Mouse (Mus musculus) thymus, adult 2 months (tissue): ENCODE measurements around the gene Ly86. TPM values are rescaled to one million over a fixed set of nuclear protein-coding genes. Genes with fewer than 3 reads are reported as not detected.

Experiments used
- DNase-seq: peaks from one replicate; pipeline ENCODE4 v3.0.0; 2021
- H3K27ac ChIP-seq: fragments of 200-500 bp; 2 replicates; pipeline ENCODE4 v1.5.1; 2012; ENCODE audit warnings: low read length, control low read depth; ENCODE audit not compliant: control insufficient read depth, insufficient read depth
- H3K27me3 ChIP-seq: fragments of 200-500 bp; 2 replicates; pipeline ENCODE4 v1.6.1; 2012; ENCODE audit warnings: mild to moderate bottlenecking, low read length, moderate library complexity, mixed read lengths; ENCODE audit not compliant: control insufficient read depth, insufficient read depth
- H3K36me3 ChIP-seq: fragments of 200-500 bp; 2 replicates; pipeline ENCODE4 v1.6.1; 2012; ENCODE audit warnings: mild to moderate bottlenecking, low read length, moderate library complexity; ENCODE audit not compliant: control insufficient read depth, insufficient read depth
- H3K4me1 ChIP-seq: fragments of 200-500 bp; replicated peaks from 2 replicates; pipeline ENCODE4 v1.6.1; 2012; ENCODE audit warnings: low read length; ENCODE audit not compliant: control insufficient read depth, insufficient read depth
- H3K4me3 ChIP-seq: fragments of 200-500 bp; 2 replicates; pipeline ENCODE4 v1.5.1; 2012; ENCODE audit warnings: mild to moderate bottlenecking, low read length, control low read depth, moderate library complexity; ENCODE audit not compliant: control insufficient read depth, insufficient read depth
- CTCF ChIP-seq: fragments of 200-500 bp; IDR thresholded peaks from 2 replicates; pipeline ENCODE4 v1.5.1; 2012; ENCODE audit warnings: mild to moderate bottlenecking, control low read depth, low read length, moderate library complexity, borderline replicate concordance; ENCODE audit not compliant: control insufficient read depth, poor library complexity, insufficient read depth; ENCODE audit errors: extremely low read depth
- POLR2A ChIP-seq: fragments of 200-500 bp; IDR thresholded peaks from 2 replicates; pipeline ENCODE4 v1.6.1; 2012; ENCODE audit warnings: mild to moderate bottlenecking, low read length, control low read depth, moderate library complexity; ENCODE audit not compliant: control insufficient read depth, poor library complexity, insufficient read depth; ENCODE audit errors: extremely low read depth
- WGBS: fragments of 180-500 bp; shearing (Covaris S2); methylation state at CpG from one replicate; pipeline ENCODE4 v1.1.7; 2018; 5-methylcytosine and 5-hydroxymethylcytosine counted together
- polyA plus RNA-seq: library from polyadenylated mRNA; depleted of rRNA; stranded (reverse); fragments of >200 nt; gene quantifications from 2 replicates; pipeline ENCODE4 v1.2.3, GENCODE M21; 2012

Gene Ly86
- polyA plus RNA-seq, 1 experiment: 14.2 TPM

DNA sequence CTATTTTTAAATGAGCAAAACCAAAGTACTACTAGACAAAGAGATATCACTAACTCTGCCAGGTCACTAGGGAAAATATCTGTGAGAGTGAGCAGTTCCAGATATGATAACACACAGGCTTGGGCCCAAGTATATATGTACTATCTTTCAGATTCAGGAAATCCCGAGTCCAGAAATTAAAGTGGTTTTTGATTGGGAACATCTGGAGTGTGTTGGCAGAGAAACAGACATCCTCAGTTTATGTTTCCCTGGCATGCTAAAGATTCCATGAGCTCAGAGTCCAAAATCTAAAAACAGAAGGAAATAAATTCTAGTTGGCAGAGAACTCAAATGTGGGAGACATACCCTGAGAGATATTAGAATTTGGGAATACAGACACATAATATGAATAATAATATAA is 16.2 kb downstream of the Ly86 start:
- Histone ChIP-seq H3K4me1 (no peaks in the 10 kb centered on the region), H3K27ac (no peak overlapping the region), H3K36me3 (no peaks in the 10 kb centered on the region), H3K27me3 (no peaks in the 10 kb centered on the region), H3K4me3 (no peak overlapping the region)
- TF ChIP-seq POLR2A: no peak
- TF ChIP-seq CTCF: no peak
- WGBS: 84% methylated on average over 1 of the region's 1 CpGs
- DNase-seq: no peak

DNA sequence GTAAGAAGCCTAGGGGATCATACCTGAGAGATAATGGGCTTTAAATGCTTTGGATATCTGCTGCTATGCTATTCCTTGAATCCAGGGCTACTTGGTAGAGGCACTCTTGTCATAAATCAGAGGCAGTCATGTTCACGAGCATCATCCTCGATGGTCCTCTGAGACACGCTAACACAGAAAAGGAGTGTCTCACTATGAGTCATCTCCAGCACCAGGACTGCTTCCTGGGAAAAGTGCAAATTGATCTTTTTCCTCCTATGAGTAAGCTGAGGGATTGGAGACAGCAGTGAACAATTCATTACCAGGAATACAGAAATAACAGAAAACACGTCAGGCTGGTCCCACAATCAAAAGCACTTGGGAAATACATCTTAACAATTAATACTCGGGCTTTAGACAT is 19.3 kb downstream of the Ly86 start:
- TF ChIP-seq POLR2A (no peak), CTCF (no peak)

GRCm38 (mm10) chr13:37376411-37376810 is 31.4 kb downstream of the Ly86 start:
- Histone ChIP-seq H3K27ac (no peak overlapping the region), H3K4me3 (no peak overlapping the region), H3K36me3 (no peaks in the 10 kb centered on the region), H3K4me1 (peaks cover 2% of the 10 kb centered on the region; the same call in 1 of the 2 replicates), H3K27me3 (no peaks in the 10 kb centered on the region)
- TF ChIP-seq CTCF (no peak), POLR2A (no peak)
- no peak for DNase-seq
- WGBS: 91% methylated on average over 5 of the region's 5 CpGs

More for the DNA sequence above, 19.3 kb downstream of the Ly86 start:
- WGBS: 88% methylated on average over 5 of the region's 5 CpGs
- no peak for DNase-seq
- no peaks in the 10 kb centered on the region for H3K36me3 ChIP-seq
- no peak overlapping the region for H3K4me3 ChIP-seq
- no peak overlapping the region for H3K27ac ChIP-seq
- no peaks in the 10 kb centered on the region for H3K27me3 ChIP-seq
- no peaks in the 10 kb centered on the region for H3K4me1 ChIP-seq

GRCm38 (mm10) chr13:37388222-37389202 is 43.5 kb downstream of the Ly86 start:
- 87% methylated on average over 9 of the region's 9 CpGs for WGBS
- H3K4me3 ChIP-seq: no peak overlapping the region
- no peaks in the 10 kb centered on the region for H3K36me3 ChIP-seq
- H3K27me3 ChIP-seq: no peaks in the 10 kb centered on the region
- no peak overlapping the region for H3K27ac ChIP-seq
- TF ChIP-seq POLR2A: no peak
- no peak for TF ChIP-seq CTCF
- DNase-seq: no peak
- 0 out of 2 replicates have a peak, but pooled peaks cover 2% of the 10 kb centered on the region for H3K4me1 ChIP-seq

DNA sequence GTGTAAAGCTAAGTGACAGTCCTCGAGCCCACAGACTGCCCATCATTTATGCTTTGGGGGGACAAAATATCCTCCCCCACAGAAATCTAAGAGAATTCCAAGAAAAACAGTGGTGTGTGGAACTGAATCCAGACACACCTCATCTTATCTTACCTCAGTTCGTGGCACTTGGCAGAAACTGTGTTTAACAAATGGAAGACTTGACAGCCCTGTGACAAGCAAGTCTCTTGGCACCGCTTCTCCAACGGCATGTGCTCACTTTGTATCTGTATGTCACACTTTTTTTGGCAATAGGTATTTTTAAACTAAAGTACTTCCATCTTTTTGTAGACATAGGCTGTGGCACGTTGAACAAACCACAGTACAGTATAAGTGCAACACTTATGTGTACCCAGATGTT is 44.3 kb downstream of the Ly86 start:
- Histone ChIP-seq H3K36me3 (no peaks in the 10 kb centered on the region), H3K4me3 (no peak overlapping the region), H3K27me3 (no peaks in the 10 kb centered on the region), H3K4me1 (0 out of 2 replicates have a peak, but pooled peaks cover 2% of the 10 kb centered on the region), H3K27ac (no peak overlapping the region)
- DNase-seq: no peak
- 78% methylated on average over 5 of the region's 5 CpGs for WGBS
- TF ChIP-seq POLR2A: no peak
- no peak for TF ChIP-seq CTCF

- 90% methylated on average over 4 of the region's 4 CpGs for WGBS
- no peak for DNase-seq
- Histone ChIP-seq H3K27me3 (no peaks in the 10 kb centered on the region), H3K27ac (no peak overlapping the region), H3K4me1 (no peaks in the 10 kb centered on the region), H3K36me3 (no peaks in the 10 kb centered on the region), H3K4me3 (no peak overlapping the region)
- TF ChIP-seq POLR2A: no peak
- no peak for TF ChIP-seq CTCF
Measured at GRCm38 (mm10) chr13:37398791-37399190, 53.8 kb downstream of the Ly86 start.
